Mouse (Mus musculus): Measurements from ENCODE around the gene Ttc26.

DNA sequence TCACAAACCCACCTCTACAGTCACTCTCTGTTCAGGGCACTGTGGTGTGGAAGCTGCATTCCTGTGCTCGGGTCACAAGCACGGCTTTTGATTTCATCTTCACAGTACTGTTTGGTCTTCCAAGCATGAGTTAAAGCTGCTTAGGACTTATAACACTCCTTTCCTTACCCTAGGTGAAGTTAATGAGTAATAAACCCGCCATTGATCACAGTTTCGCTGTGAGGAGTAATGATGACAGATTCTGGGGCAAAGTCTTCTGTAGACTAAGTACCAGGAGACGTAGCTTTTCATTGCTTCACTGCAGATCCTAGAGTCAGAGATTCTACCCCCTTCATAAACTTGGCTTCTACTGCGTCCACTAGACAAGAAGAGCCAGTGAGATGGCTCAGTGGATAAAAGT, 46.0 kb upstream of the Ttc26 start:
- TF ChIP-seq POLR2A (IDR thresholded peaks at IDR 0.05; ENCODE audit: insufficient read depth, low read length) = no peak
- TF ChIP-seq CTCF (IDR thresholded peaks at IDR 0.05; ENCODE audit: low read depth, low read length) = no peak
- TF ChIP-seq EP300 (IDR thresholded peaks at IDR 0.05; ENCODE audit: insufficient read depth, low read depth, low read length) = no peak

Measured in ES-Bruce4 (cell line).